Mouse (Mus musculus) central nervous system, embryonic 11.5 days (tissue): ENCODE data around the gene Nemp2. TPM values are rescaled to one million over a fixed set of nuclear protein-coding genes. Genes with fewer than 3 reads are reported as not detected.

Experiments used
- polyA plus RNA-seq: library from polyadenylated mRNA; depleted of rRNA; stranded (reverse); fragments of >200 nt; gene quantifications from 2 replicates; pipeline ENCODE4 v1.2.3, GENCODE M21; 2012; rRNA removed

Nemp2 gene
- 20.5 and 28.0 TPM in 2 replicates for polyA plus RNA-seq

GRCm38 (mm10) chr1:52630248-52630936 is at the start of gene Nemp2:
Gene Nemp2, plus strand, starts transcription at chr1:52630703.

Other genes starting within 250 kb of the Nemp2 start
- gene Nab1, start 130.0 kb upstream of the Nemp2 start, polyA plus RNA-seq: 7.8 and 8.4 TPM in 2 replicates
- 3.9 and 5.3 TPM in 2 replicates for gene Mfsd6, start 96.8 kb downstream of the Nemp2 start, polyA plus RNA-seq
- 7.5 and 9.7 TPM in 2 replicates for gene Inpp1, start 187.0 kb downstream of the Nemp2 start, polyA plus RNA-seq
- 23.5 and 28.4 TPM in 2 replicates for gene Hibch, start 214.2 kb downstream of the Nemp2 start, polyA plus RNA-seq